Mouse (Mus musculus) retina, adult 2 months (tissue): Measurements from ENCODE around the gene Hcrtr1.

ENCODE experiments used
- DNase-seq: peaks from one replicate; pipeline ENCODE4 v3.0.0-alpha.2; 2012; ENCODE audit warnings: low read depth, low spot score

Hcrtr1 gene

GRCm38 (mm10) chr4:130139214-130139492 is at the start of gene Hcrtr1:
Gene Hcrtr1 (minus strand): TSS chr4:130139359.
- no peak for DNase-seq

- peak; percentile 70 for DNase-seq
These were observed 49.7 kb upstream of the Hcrtr1 start for GRCm38 (mm10) chr4:130188806-130189297.

GRCm38 (mm10) chr4:130186891-130187290 is 47.7 kb upstream of the Hcrtr1 start:
- no peak for DNase-seq

- DNase-seq: no peak
These were observed 47.3 kb upstream of the Hcrtr1 start for GRCm38 (mm10) chr4:130186450-130186849.

- DNase-seq: no peak
These were observed 44.7 kb upstream of the Hcrtr1 start for GRCm38 (mm10) chr4:130183879-130184278.

- DNase-seq: peak; percentile 68
These were observed 43.9 kb upstream of the Hcrtr1 start for GRCm38 (mm10) chr4:130183023-130183422.

GRCm38 (mm10) chr4:130181886-130182285 is 42.7 kb upstream of the Hcrtr1 start:
- DNase-seq: no peak

GRCm38 (mm10) chr4:130180909-130181602 is 41.9 kb upstream of the Hcrtr1 start:
- no peak for DNase-seq

GRCm38 (mm10) chr4:130179876-130180275 is 40.7 kb upstream of the Hcrtr1 start:
- no peak for DNase-seq

GRCm38 (mm10) chr4:130177536-130177935 is 38.4 kb upstream of the Hcrtr1 start:
- no peak for DNase-seq

- DNase-seq: no peak
These were observed 37.9 kb upstream of the Hcrtr1 start for GRCm38 (mm10) chr4:130177087-130177486.

GRCm38 (mm10) chr4:130176156-130176720 is 37.1 kb upstream of the Hcrtr1 start:
- DNase-seq: no peak

GRCm38 (mm10) chr4:130175072-130175711 is 36.0 kb upstream of the Hcrtr1 start, which contains the start of gene Tinagl1:
Gene Tinagl1 (minus strand): TSS chr4:130175122.
- DNase-seq: no peak

GRCm38 (mm10) chr4:130174335-130175031 is 35.3 kb upstream of the Hcrtr1 start:
- no peak for DNase-seq

GRCm38 (mm10) chr4:130173911-130174311 is 34.8 kb upstream of the Hcrtr1 start:
- DNase-seq: no peak

- DNase-seq: no peak
These were observed 34.1 kb upstream of the Hcrtr1 start for GRCm38 (mm10) chr4:130173060-130173822.

GRCm38 (mm10) chr4:130171951-130172765 is 33.0 kb upstream of the Hcrtr1 start:
- DNase-seq: no peak

- DNase-seq: no peak
These were observed 31.2 kb upstream of the Hcrtr1 start for GRCm38 (mm10) chr4:130170362-130170761.

GRCm38 (mm10) chr4:130169411-130169971 is 30.3 kb upstream of the Hcrtr1 start:
- DNase-seq: no peak
